Mouse (Mus musculus): ENCODE data around the gene Ccdc71. TPM values are rescaled to one million over a fixed set of nuclear protein-coding genes. Genes with fewer than 3 reads are reported as not detected.
A peak's percentile ranks its signal among the peaks of the same experiment; 100 is the strongest.

Gene Ccdc71
- total RNA-seq (2014; fragmentation: Nextera tagmentation) = 52.4 and 53.0 TPM in 2 replicates
- total RNA-seq (2017) = 20.3 and 22.3 TPM in 2 replicates
- 24.1 and 25.6 TPM in 2 replicates for polyA plus RNA-seq (2012)

GRCm38 (mm10) chr9:108460319-108461178 is at the start of gene Ccdc71:
Gene Ccdc71 (plus strand): TSS chr9:108460527.
- H3K4me1 ChIP-seq (ENCODE audit: insufficient read depth, low read depth, low read length) = peaks cover 59% of the 10 kb centered on the region
- H3K4me3 ChIP-seq (ENCODE audit: low read depth, low read length) = peak within 1 kb of the TSS; percentile 88
- DNase-seq (ENCODE audit: low spot score) (peak; percentile 77), ATAC-seq (ENCODE audit: extremely low read depth, insufficient number of reproducible peaks, low FRiP score, poor library complexity, severe bottlenecking) (peak; percentile 82)
- no peaks in the 10 kb centered on the region for H3K27me3 ChIP-seq (ENCODE audit: insufficient read depth, low read length)
- TF ChIP-seq TAL1 (conservative IDR thresholded peaks at IDR 0.05; ENCODE audit: low read depth, low read length) (no peak), POLR2AphosphoS5 (IDR thresholded peaks at IDR 0.05; ENCODE audit: insufficient replicate concordance, low read depth, low read length) (no peak), CTCF (IDR thresholded peaks at IDR 0.05; ENCODE audit: low read depth, low read length) (no peak), GATA2 (IDR thresholded peaks at IDR 0.05; ENCODE audit: borderline replicate concordance, low read depth, low read length) (no peak), GATA1 (IDR thresholded peaks at IDR 0.05; ENCODE audit: borderline replicate concordance, low read length) (no peak)
- H3K36me3 ChIP-seq (replicated peaks) = peaks cover 47% of the 10 kb centered on the region
- no peaks in the 10 kb centered on the region for H3K9me3 ChIP-seq (replicated peaks)

GRCm38 (mm10) chr9:108411381-108411942 is 48.9 kb upstream of the Ccdc71 start:
- no peak for TF ChIP-seq TAL1 (conservative IDR thresholded peaks at IDR 0.05; ENCODE audit: low read depth, low read length)
- no peak for TF ChIP-seq POLR2AphosphoS5 (IDR thresholded peaks at IDR 0.05; ENCODE audit: insufficient replicate concordance, low read depth, low read length)
- no peak for TF ChIP-seq CTCF (IDR thresholded peaks at IDR 0.05; ENCODE audit: low read depth, low read length)
- H3K36me3 ChIP-seq (replicated peaks) = no peaks in the 10 kb centered on the region
- ATAC-seq (ENCODE audit: extremely low read depth, insufficient number of reproducible peaks, low FRiP score, poor library complexity, severe bottlenecking) = no peak
- H3K9me3 ChIP-seq (replicated peaks) = no peaks in the 10 kb centered on the region
- H3K4me1 ChIP-seq (ENCODE audit: insufficient read depth, low read depth, low read length) = peaks cover 3% of the 10 kb centered on the region
- DNase-seq (ENCODE audit: low spot score) = no peak
- H3K4me3 ChIP-seq (ENCODE audit: low read depth, low read length) = no peak overlapping the region
- peaks cover 7% of the 10 kb centered on the region; the same call in 1 of the 2 replicates for H3K27me3 ChIP-seq (ENCODE audit: insufficient read depth, low read length)

- no peak for ATAC-seq (ENCODE audit: extremely low read depth, insufficient number of reproducible peaks, low FRiP score, poor library complexity, severe bottlenecking)
- no peak for DNase-seq (ENCODE audit: low spot score)
- H3K4me3 ChIP-seq (ENCODE audit: low read depth, low read length) = no peak overlapping the region
- TF ChIP-seq POLR2AphosphoS5 (IDR thresholded peaks at IDR 0.05; ENCODE audit: insufficient replicate concordance, low read depth, low read length) (no peak), TAL1 (conservative IDR thresholded peaks at IDR 0.05; ENCODE audit: low read depth, low read length) (no peak), GATA1 (IDR thresholded peaks at IDR 0.05; ENCODE audit: borderline replicate concordance, low read length) (no peak), CTCF (IDR thresholded peaks at IDR 0.05; ENCODE audit: low read depth, low read length) (no peak), GATA2 (IDR thresholded peaks at IDR 0.05; ENCODE audit: borderline replicate concordance, low read depth, low read length) (no peak)
- H3K27me3 ChIP-seq (ENCODE audit: insufficient read depth, low read length) = peaks cover 7% of the 10 kb centered on the region; the same call in 1 of the 2 replicates
- peaks cover 3% of the 10 kb centered on the region for H3K4me1 ChIP-seq (ENCODE audit: insufficient read depth, low read depth, low read length)
- no peaks in the 10 kb centered on the region for H3K36me3 ChIP-seq (replicated peaks)
- H3K9me3 ChIP-seq (replicated peaks) = no peaks in the 10 kb centered on the region
Measured at GRCm38 (mm10) chr9:108412221-108412620, 48.1 kb upstream of the Ccdc71 start.

GRCm38 (mm10) chr9:108428384-108428783 is 31.9 kb upstream of the Ccdc71 start, which contains the start of gene Ccdc36:
Gene Ccdc36 (minus strand): TSS chr9:108428484.
- ATAC-seq (ENCODE audit: extremely low read depth, insufficient number of reproducible peaks, low FRiP score, poor library complexity, severe bottlenecking) (no peak), DNase-seq (ENCODE audit: low spot score) (no peak)
- H3K9me3 ChIP-seq (replicated peaks) = no peaks in the 10 kb centered on the region
- no peak within 1 kb of the TSS for H3K4me3 ChIP-seq (ENCODE audit: low read depth, low read length)
- no peak for TF ChIP-seq GATA2 (IDR thresholded peaks at IDR 0.05; ENCODE audit: borderline replicate concordance, low read depth, low read length)
- TF ChIP-seq CTCF (IDR thresholded peaks at IDR 0.05; ENCODE audit: low read depth, low read length) = no peak
- no peak for TF ChIP-seq POLR2AphosphoS5 (IDR thresholded peaks at IDR 0.05; ENCODE audit: insufficient replicate concordance, low read depth, low read length)
- no peak for TF ChIP-seq TAL1 (conservative IDR thresholded peaks at IDR 0.05; ENCODE audit: low read depth, low read length)
- peaks cover 2% of the 10 kb centered on the region; the same call in 1 of the 2 replicates for H3K4me1 ChIP-seq (ENCODE audit: insufficient read depth, low read depth, low read length)
- H3K36me3 ChIP-seq (replicated peaks) = no peaks in the 10 kb centered on the region
- peaks cover 3% of the 10 kb centered on the region; the same call in 1 of the 2 replicates for H3K27me3 ChIP-seq (ENCODE audit: insufficient read depth, low read length)

- TF ChIP-seq POLR2AphosphoS5 (IDR thresholded peaks at IDR 0.05; ENCODE audit: insufficient replicate concordance, low read depth, low read length) = no peak
- TF ChIP-seq CTCF (IDR thresholded peaks at IDR 0.05; ENCODE audit: low read depth, low read length) = no peak
- no peak for TF ChIP-seq GATA1 (IDR thresholded peaks at IDR 0.05; ENCODE audit: borderline replicate concordance, low read length)
- TF ChIP-seq GATA2 (IDR thresholded peaks at IDR 0.05; ENCODE audit: borderline replicate concordance, low read depth, low read length) = no peak
- TF ChIP-seq TAL1 (conservative IDR thresholded peaks at IDR 0.05; ENCODE audit: low read depth, low read length) = no peak
- DNase-seq (ENCODE audit: low spot score) = no peak
- no peak for ATAC-seq (ENCODE audit: extremely low read depth, insufficient number of reproducible peaks, low FRiP score, poor library complexity, severe bottlenecking)
- Histone ChIP-seq H3K27me3 (ENCODE audit: insufficient read depth, low read length) (peaks cover 6% of the 10 kb centered on the region), H3K9me3 (replicated peaks) (no peaks in the 10 kb centered on the region), H3K36me3 (replicated peaks) (no peaks in the 10 kb centered on the region), H3K4me3 (ENCODE audit: low read depth, low read length) (no peak overlapping the region), H3K4me1 (ENCODE audit: insufficient read depth, low read depth, low read length) (peaks cover 2% of the 10 kb centered on the region; the same call in 1 of the 2 replicates)
Measured at GRCm38 (mm10) chr9:108431431-108432067, 28.8 kb upstream of the Ccdc71 start.

- Histone ChIP-seq H3K4me1 (ENCODE audit: insufficient read depth, low read depth, low read length) (peaks cover 2% of the 10 kb centered on the region), H3K4me3 (ENCODE audit: low read depth, low read length) (no peak within 1 kb of the TSS), H3K36me3 (replicated peaks) (no peaks in the 10 kb centered on the region), H3K27me3 (ENCODE audit: insufficient read depth, low read length) (peaks cover 14% of the 10 kb centered on the region), H3K9me3 (replicated peaks) (no peaks in the 10 kb centered on the region)
- DNase-seq (ENCODE audit: low spot score) (no peak), ATAC-seq (ENCODE audit: extremely low read depth, insufficient number of reproducible peaks, low FRiP score, poor library complexity, severe bottlenecking) (no peak)
- TF ChIP-seq POLR2AphosphoS5 (IDR thresholded peaks at IDR 0.05; ENCODE audit: insufficient replicate concordance, low read depth, low read length) (no peak), GATA1 (IDR thresholded peaks at IDR 0.05; ENCODE audit: borderline replicate concordance, low read length) (no peak), GATA2 (IDR thresholded peaks at IDR 0.05; ENCODE audit: borderline replicate concordance, low read depth, low read length) (no peak), CTCF (IDR thresholded peaks at IDR 0.05; ENCODE audit: low read depth, low read length) (no peak), TAL1 (conservative IDR thresholded peaks at IDR 0.05; ENCODE audit: low read depth, low read length) (no peak)
Measured at GRCm38 (mm10) chr9:108436182-108436581, 24.1 kb upstream of the Ccdc71 start, which contains the start of gene BC048562. Gene BC048562 (plus strand): TSS chr9:108436482.

All from G1E (cell line).